Mouse (Mus musculus): ENCODE measurements at regions not wholly inside any gene's neighbourhood (a gene's known extent, or its start where the extent isn't known, plus 50 kb on each side); places are given as distances from the start of the nearest gene placed in this dataset.

DNA sequence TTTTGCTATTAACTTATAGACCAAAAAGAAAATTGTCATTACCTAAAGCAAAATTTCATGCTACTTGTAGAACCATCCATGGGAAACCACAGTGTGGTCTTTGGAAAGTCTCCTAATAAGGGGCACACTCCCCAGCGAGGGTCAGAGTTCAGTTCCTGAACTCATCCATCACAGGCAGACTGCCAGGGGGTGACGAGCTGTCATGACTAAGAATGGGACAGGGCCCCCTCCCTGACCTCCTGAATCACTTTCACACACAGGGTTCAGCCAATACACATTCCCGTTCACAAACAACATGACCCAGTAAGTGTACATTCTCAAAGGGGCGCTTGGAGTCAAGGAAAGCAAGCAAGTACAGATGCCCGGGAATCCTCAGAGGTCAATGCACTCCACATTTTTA, 437.5 kb upstream of the Adgrl4 start:
- Histone ChIP-seq H3K27me3 (ENCODE audit: control insufficient read depth, insufficient read depth, low read length) (no peaks in the 10 kb centered on the region), H3K36me3 (ENCODE audit: control insufficient read depth, insufficient read depth, low read length) (no peaks in the 10 kb centered on the region), H3K79me2 (replicated peaks; ENCODE audit: control insufficient read depth, insufficient read depth, low read length) (no peaks in the 10 kb centered on the region), H3K9ac (ENCODE audit: low read depth, low read length) (no peak overlapping the region), H3K4me1 (ENCODE audit: control insufficient read depth, insufficient read depth, low read length) (no peaks in the 10 kb centered on the region), H3K4me3 (no peak overlapping the region), H3K27ac (no peak overlapping the region)
- intact Hi-C loops (cut with DNase I) = no loop called here
- no peak for TF ChIP-seq EP300 (IDR thresholded peaks at IDR 0.05; ENCODE audit: insufficient read depth, low read depth, low read length)
- TF ChIP-seq CTCF (IDR thresholded peaks at IDR 0.05) = no peak
- no peak for TF ChIP-seq POLR2A (IDR thresholded peaks at IDR 0.05; ENCODE audit: insufficient read depth, low read depth, low read length)
- no peak for DNase-seq
- WGBS = 32% methylated on average over 5 of the region's 5 CpGs

DNA sequence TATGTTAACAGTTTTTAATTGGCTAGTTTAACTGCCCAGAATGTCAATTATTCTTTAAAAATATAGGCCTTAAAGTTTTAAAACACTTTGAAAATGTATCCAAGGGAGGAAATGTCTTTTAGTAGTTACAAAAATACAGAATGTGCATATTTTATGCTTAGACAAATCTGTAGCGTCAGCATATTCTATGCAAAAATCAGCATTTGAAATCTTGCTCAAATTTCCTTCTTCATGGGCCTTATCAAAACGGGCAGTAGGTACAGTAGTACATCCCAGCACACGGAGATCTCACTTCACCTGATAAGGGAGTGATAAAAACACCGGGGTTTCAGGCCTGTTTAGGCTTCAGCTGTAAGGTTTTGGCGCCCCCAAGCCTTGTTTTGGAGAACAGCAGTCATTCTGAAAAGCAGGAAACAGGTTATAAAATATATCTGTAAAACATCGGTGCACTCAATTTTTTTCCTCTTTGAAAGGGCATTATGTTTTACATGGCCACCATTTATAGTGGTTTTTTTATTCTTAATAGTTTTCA, 435.7 kb upstream of the Adgrl4 start:
- no peaks in the 10 kb centered on the region for H3K36me3 ChIP-seq (ENCODE audit: control insufficient read depth, insufficient read depth, low read length)
- no peak overlapping the region for H3K27ac ChIP-seq
- H3K9ac ChIP-seq (ENCODE audit: low read depth, low read length) = no peak overlapping the region
- DNase-seq = no peak
- intact Hi-C loops (cut with DNase I) = no loop called here
- 27% methylated on average over 6 of the region's 6 CpGs for WGBS
- no peak overlapping the region for H3K4me3 ChIP-seq
- TF ChIP-seq POLR2A (IDR thresholded peaks at IDR 0.05; ENCODE audit: insufficient read depth, low read depth, low read length) (no peak), EP300 (IDR thresholded peaks at IDR 0.05; ENCODE audit: insufficient read depth, low read depth, low read length) (no peak), CTCF (IDR thresholded peaks at IDR 0.05) (peak; percentile 71)
- H3K4me1 ChIP-seq (ENCODE audit: control insufficient read depth, insufficient read depth, low read length) = no peaks in the 10 kb centered on the region
- no peaks in the 10 kb centered on the region for H3K79me2 ChIP-seq (replicated peaks; ENCODE audit: control insufficient read depth, insufficient read depth, low read length)
- no peaks in the 10 kb centered on the region for H3K27me3 ChIP-seq (ENCODE audit: control insufficient read depth, insufficient read depth, low read length)

DNA sequence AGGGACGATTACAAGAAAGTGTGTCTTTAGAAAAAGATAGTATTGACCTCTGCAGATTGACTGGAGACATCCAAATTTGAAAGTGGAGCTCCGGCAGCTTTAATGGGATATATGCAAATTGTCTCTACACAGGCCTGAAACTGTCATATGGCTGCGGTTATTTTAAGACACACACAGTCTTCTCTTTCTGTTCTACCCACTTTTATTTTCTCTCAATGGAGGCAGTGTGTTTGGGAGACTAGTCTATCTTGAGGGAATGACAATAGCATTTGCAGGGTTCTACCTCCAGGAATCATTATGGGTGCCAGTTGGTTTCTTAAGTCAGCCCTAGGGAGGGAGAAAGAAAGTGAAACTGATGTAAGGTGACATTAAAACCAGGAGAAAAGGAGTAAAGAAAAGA, 434.2 kb upstream of the Adgrl4 start:
- intact Hi-C loops (cut with DNase I) = no loop called here
- H3K27me3 ChIP-seq (ENCODE audit: control insufficient read depth, insufficient read depth, low read length) = no peaks in the 10 kb centered on the region
- no peak overlapping the region for H3K4me3 ChIP-seq
- H3K4me1 ChIP-seq (ENCODE audit: control insufficient read depth, insufficient read depth, low read length) = no peaks in the 10 kb centered on the region
- no peak overlapping the region for H3K27ac ChIP-seq
- no peak for DNase-seq
- 74% methylated on average over 3 of the region's 3 CpGs for WGBS
- no peaks in the 10 kb centered on the region for H3K79me2 ChIP-seq (replicated peaks; ENCODE audit: control insufficient read depth, insufficient read depth, low read length)
- H3K9ac ChIP-seq (ENCODE audit: low read depth, low read length) = no peak overlapping the region
- no peaks in the 10 kb centered on the region for H3K36me3 ChIP-seq (ENCODE audit: control insufficient read depth, insufficient read depth, low read length)
- TF ChIP-seq CTCF (IDR thresholded peaks at IDR 0.05) = no peak
- TF ChIP-seq EP300 (IDR thresholded peaks at IDR 0.05; ENCODE audit: insufficient read depth, low read depth, low read length) = no peak
- no peak for TF ChIP-seq POLR2A (IDR thresholded peaks at IDR 0.05; ENCODE audit: insufficient read depth, low read depth, low read length)

DNA sequence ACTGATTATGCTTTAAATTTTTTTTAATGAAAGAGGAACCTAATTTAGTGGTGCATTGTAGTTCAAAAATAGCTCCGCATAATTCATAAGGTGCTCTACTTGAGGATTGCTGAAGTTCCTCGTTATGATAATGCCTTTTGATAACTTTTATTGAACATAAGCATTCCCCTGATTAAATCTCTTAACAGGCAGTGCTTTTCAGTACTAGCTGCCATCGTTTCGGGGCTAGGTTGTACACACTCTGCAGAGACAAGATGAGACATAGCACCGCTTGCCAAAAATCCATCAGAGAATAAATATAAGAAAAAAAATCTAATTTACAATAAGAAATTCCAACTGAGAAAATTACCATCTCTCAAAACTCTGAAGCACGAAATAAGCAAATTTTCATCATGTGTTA, 433.7 kb upstream of the Adgrl4 start:
- H3K4me3 ChIP-seq = no peak overlapping the region
- WGBS = 75% methylated on average over 6 of the region's 6 CpGs
- intact Hi-C loops (cut with DNase I) = no loop called here

DNA sequence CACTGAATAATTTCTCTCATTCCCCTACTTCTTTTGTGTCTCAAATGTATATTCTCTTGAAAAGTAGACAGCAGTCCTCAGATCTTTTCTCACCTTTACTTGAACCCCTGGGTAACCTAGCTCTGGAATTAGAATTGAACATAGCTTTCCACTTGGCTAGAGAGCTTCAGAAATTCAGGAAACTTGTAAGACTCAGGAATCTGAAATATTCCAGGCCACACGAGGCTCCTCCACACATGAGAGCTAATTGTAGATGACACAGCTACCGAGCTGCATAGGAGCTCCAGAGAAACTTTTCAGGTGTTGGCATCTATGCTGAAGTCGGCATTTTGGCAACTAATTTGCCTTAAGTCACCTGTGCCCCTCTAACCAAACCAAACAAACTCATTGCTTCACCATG, 417.7 kb upstream of the Adgrl4 start:
- DNase-seq = no peak
- H3K4me1 ChIP-seq (ENCODE audit: control insufficient read depth, insufficient read depth, low read length) = no peaks in the 10 kb centered on the region
- H3K27ac ChIP-seq = no peak overlapping the region
- H3K36me3 ChIP-seq (ENCODE audit: control insufficient read depth, insufficient read depth, low read length) = no peaks in the 10 kb centered on the region
- no peaks in the 10 kb centered on the region for H3K79me2 ChIP-seq (replicated peaks; ENCODE audit: control insufficient read depth, insufficient read depth, low read length)
- H3K9ac ChIP-seq (ENCODE audit: low read depth, low read length) = no peak overlapping the region
- H3K4me3 ChIP-seq = no peak overlapping the region
- 53% methylated on average over 3 of the region's 3 CpGs for WGBS
- intact Hi-C loops (cut with DNase I) = no loop called here
- TF ChIP-seq POLR2A (IDR thresholded peaks at IDR 0.05; ENCODE audit: insufficient read depth, low read depth, low read length) (no peak), EP300 (IDR thresholded peaks at IDR 0.05; ENCODE audit: insufficient read depth, low read depth, low read length) (no peak), CTCF (IDR thresholded peaks at IDR 0.05) (no peak)
- no peaks in the 10 kb centered on the region for H3K27me3 ChIP-seq (ENCODE audit: control insufficient read depth, insufficient read depth, low read length)

More for the DNA sequence above, 433.7 kb upstream of the Adgrl4 start:
- H3K27ac ChIP-seq = no peak overlapping the region
- no peak for TF ChIP-seq EP300 (IDR thresholded peaks at IDR 0.05; ENCODE audit: insufficient read depth, low read depth, low read length)
- no peak for TF ChIP-seq CTCF (IDR thresholded peaks at IDR 0.05)
- TF ChIP-seq POLR2A (IDR thresholded peaks at IDR 0.05; ENCODE audit: insufficient read depth, low read depth, low read length) = no peak
- no peaks in the 10 kb centered on the region for H3K36me3 ChIP-seq (ENCODE audit: control insufficient read depth, insufficient read depth, low read length)
- H3K4me1 ChIP-seq (ENCODE audit: control insufficient read depth, insufficient read depth, low read length) = no peaks in the 10 kb centered on the region
- H3K79me2 ChIP-seq (replicated peaks; ENCODE audit: control insufficient read depth, insufficient read depth, low read length) = no peaks in the 10 kb centered on the region
- H3K27me3 ChIP-seq (ENCODE audit: control insufficient read depth, insufficient read depth, low read length) = no peaks in the 10 kb centered on the region
- no peak for DNase-seq
- H3K9ac ChIP-seq (ENCODE audit: low read depth, low read length) = no peak overlapping the region

DNA sequence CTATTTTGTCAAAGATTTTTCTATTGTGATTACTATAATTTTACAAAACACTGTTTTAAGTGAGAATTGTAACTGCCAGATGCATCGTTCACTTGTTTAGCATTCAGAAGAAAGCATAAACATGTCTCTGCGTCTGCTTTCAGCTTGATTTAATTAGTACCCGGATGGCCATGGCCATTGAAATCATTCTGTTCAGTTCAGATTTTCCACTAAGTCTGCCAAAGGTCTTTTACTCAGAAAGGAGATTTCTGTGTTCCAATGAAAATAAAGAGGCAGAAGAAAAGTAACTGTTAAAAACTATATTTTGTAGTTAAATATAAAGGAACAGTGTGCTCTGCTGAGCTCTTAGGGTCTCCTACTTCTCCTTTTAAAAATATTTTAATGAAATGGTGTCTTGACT, 380.2 kb upstream of the Adgrl4 start:
- Histone ChIP-seq H3K79me2 (replicated peaks; ENCODE audit: control insufficient read depth, insufficient read depth, low read length) (no peaks in the 10 kb centered on the region), H3K27me3 (ENCODE audit: control insufficient read depth, insufficient read depth, low read length) (no peaks in the 10 kb centered on the region), H3K9ac (ENCODE audit: low read depth, low read length) (no peak overlapping the region), H3K4me3 (no peak overlapping the region), H3K27ac (no peak overlapping the region), H3K36me3 (ENCODE audit: control insufficient read depth, insufficient read depth, low read length) (no peaks in the 10 kb centered on the region), H3K4me1 (ENCODE audit: control insufficient read depth, insufficient read depth, low read length) (no peaks in the 10 kb centered on the region)
- no peak for TF ChIP-seq CTCF (IDR thresholded peaks at IDR 0.05)
- no peak for TF ChIP-seq POLR2A (IDR thresholded peaks at IDR 0.05; ENCODE audit: insufficient read depth, low read depth, low read length)
- DNase-seq = no peak
- intact Hi-C loops (cut with DNase I) = no loop called here
- 57% methylated on average over 3 of the region's 3 CpGs for WGBS

All from heart, adult 2 months (tissue).